Mouse (Mus musculus) erythroblast, embryonic 14.5 days (primary cell): ENCODE measurements at regions not wholly inside any gene's neighbourhood (a gene's known extent, or its start where the extent isn't known, plus 50 kb on each side); places are given as distances from the start of the nearest gene placed in this dataset.

Experiments
- GATA1 ChIP-seq: IDR thresholded peaks from 2 replicates; pipeline ENCODE4 v1.6.1; 2012; ENCODE audit warnings: low read length, inconsistent platforms, mixed read lengths
- TAL1 ChIP-seq: IDR thresholded peaks from 3 replicates; pipeline ENCODE4 v1.6.1; 2012; ENCODE audit warnings: low read length, inconsistent platforms, mixed read lengths

DNA sequence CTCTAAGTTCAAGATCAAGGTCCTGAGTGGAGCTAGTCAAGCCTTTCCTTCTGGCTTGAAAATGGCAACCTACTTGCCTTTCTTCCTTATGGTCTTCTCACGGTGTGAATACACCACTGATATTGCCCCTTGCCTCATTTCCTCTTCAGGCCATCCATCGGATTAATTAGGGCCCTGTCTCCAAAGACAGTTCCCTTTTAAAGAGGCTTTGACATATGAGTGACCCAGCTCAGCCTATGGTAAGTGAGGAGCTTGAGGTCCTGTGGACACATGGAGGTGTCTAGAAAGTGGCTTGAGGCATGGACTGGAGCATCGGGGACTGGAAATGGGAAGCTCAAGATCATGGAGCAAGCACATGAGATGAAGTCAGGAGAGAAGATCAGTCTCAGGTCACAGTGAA is 201.5 kb downstream of the Gm10260 start:
- TF ChIP-seq GATA1: no peak
- no peak for TF ChIP-seq TAL1
